Mouse (Mus musculus) splenic B cell, adult 2 months (primary cell): ENCODE measurements around the gene Gm813.
A peak's percentile ranks its signal among the peaks of the same experiment; 100 is the strongest.

Experiments used
- DNase-seq: peaks from one replicate; pipeline ENCODE4 v3.0.0-alpha.2; 2011; ENCODE audit warnings: low read depth, low spot score
- H3K27me3 ChIP-seq: 2 replicates; pipeline ENCODE4 v1.6.1; 2012; ENCODE audit warnings: mild to moderate bottlenecking, low read length, moderate library complexity, mixed read lengths; ENCODE audit not compliant: control insufficient read depth, poor library complexity, insufficient read depth, severe bottlenecking
- H3K36me3 ChIP-seq: 2 replicates; pipeline ENCODE4 v1.6.1; 2012; ENCODE audit warnings: mild to moderate bottlenecking, low read length, moderate library complexity, mixed read lengths; ENCODE audit not compliant: control insufficient read depth, poor library complexity, insufficient read depth, severe bottlenecking

The Gm813 gene

GRCm38 (mm10) chr16:58628336-58628680, 11.5 kb upstream of the Gm813 start:
- no peaks in the 10 kb centered on the region for H3K36me3 ChIP-seq
- H3K27me3 ChIP-seq = no peaks in the 10 kb centered on the region
- no peak for DNase-seq

- no peak for DNase-seq
These were observed 11.0 kb upstream of the Gm813 start for GRCm38 (mm10) chr16:58627597-58628335.

GRCm38 (mm10) chr16:58623944-58624343, 7.2 kb upstream of the Gm813 start:
- peak; percentile 66 for DNase-seq
- H3K36me3 ChIP-seq = no peaks in the 10 kb centered on the region
- H3K27me3 ChIP-seq = no peaks in the 10 kb centered on the region

More at GRCm38 (mm10) chr16:58627597-58628335, 11.0 kb upstream of the Gm813 start:
- no peaks in the 10 kb centered on the region for H3K36me3 ChIP-seq
- no peaks in the 10 kb centered on the region for H3K27me3 ChIP-seq

DNA sequence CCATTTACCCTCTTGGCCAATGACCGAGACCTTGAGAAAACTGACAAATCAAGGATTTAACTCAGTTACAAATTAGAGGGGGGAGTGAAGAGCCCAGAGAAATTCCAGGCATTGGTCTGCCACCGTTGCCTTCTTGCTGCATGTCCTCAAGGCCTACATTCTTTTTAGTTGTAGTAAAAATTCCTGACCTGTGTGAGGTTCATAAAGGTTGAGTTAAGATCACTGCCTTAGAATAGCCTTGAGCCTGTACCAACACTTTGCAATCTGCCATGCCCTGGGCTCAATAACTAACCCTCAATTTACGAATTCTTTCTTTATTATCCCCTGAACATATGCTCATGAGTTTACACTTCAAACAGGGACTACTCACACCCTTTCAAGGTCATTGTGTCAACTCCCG, 6.3 kb upstream of the Gm813 start:
- no peak for DNase-seq
- H3K36me3 ChIP-seq = no peaks in the 10 kb centered on the region
- no peaks in the 10 kb centered on the region for H3K27me3 ChIP-seq

DNA sequence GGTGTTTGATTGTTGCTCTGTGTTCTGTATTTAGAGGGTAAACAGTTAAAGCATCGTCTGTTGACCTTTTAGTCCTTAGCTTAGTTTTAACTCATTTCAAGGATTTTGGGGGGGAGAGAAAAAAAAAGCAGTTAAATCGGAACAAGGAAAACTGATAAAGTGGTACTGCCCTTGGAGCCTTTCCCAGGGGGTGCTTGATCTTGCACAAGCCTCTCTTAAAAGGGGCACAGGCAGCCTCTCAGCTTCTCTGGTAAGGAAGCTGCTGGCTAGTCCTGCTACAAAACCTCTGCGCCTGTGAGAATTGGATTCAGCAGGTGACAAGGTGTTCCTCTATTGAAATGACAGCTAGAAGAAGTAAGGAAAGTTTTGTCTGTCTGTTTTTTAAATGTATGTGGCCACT, 5.6 kb upstream of the Gm813 start:
- DNase-seq = no peak
- Histone ChIP-seq H3K27me3 (no peaks in the 10 kb centered on the region), H3K36me3 (no peaks in the 10 kb centered on the region)

GRCm38 (mm10) chr16:58617346-58617745, 568 bp upstream of the Gm813 start:
- DNase-seq = no peak
- no peaks in the 10 kb centered on the region for H3K27me3 ChIP-seq
- no peaks in the 10 kb centered on the region for H3K36me3 ChIP-seq

GRCm38 (mm10) chr16:58612969-58613368, 3.8 kb downstream of the Gm813 start:
- peak; percentile 6 for DNase-seq
- no peaks in the 10 kb centered on the region for H3K27me3 ChIP-seq
- no peaks in the 10 kb centered on the region for H3K36me3 ChIP-seq

- H3K27me3 ChIP-seq = no peaks in the 10 kb centered on the region
- no peak for DNase-seq
These were observed 9.7 kb downstream of the Gm813 start for GRCm38 (mm10) chr16:58607101-58607500.

GRCm38 (mm10) chr16:58604680-58605079, 12.1 kb downstream of the Gm813 start:
- H3K27me3 ChIP-seq = no peaks in the 10 kb centered on the region
- no peak for DNase-seq
- H3K36me3 ChIP-seq = no peaks in the 10 kb centered on the region

More at GRCm38 (mm10) chr16:58607101-58607500, 9.7 kb downstream of the Gm813 start:
- H3K36me3 ChIP-seq = no peaks in the 10 kb centered on the region

- no peak for DNase-seq
- no peaks in the 10 kb centered on the region for H3K36me3 ChIP-seq
- H3K27me3 ChIP-seq = no peaks in the 10 kb centered on the region
These were observed 12.9 kb downstream of the Gm813 start for GRCm38 (mm10) chr16:58603831-58604230.

DNA sequence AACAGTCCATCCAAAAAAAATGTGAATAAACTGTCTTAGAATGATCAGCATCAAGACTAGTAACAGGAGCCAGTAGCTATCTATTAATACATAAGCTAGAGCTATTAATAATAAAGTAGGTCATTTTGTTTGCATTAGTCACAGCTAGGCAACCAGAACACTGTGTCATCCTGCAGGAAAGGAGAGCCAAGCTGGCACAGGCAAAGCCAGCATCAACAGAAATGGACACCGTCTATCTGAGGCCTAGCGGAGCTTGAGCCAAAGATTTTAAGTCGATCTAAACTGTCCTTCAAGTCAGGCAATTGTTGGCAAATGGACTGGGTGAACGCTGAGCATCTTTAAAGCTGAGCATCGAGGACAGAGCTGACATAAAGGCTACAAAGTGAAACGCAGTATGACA, 15.9 kb downstream of the Gm813 start:
- no peaks in the 10 kb centered on the region for H3K36me3 ChIP-seq
- H3K27me3 ChIP-seq = no peaks in the 10 kb centered on the region
- no peak for DNase-seq

- no peaks in the 10 kb centered on the region for H3K36me3 ChIP-seq
- H3K27me3 ChIP-seq = no peaks in the 10 kb centered on the region
- DNase-seq = no peak
These were observed 25.5 kb downstream of the Gm813 start for GRCm38 (mm10) chr16:58591299-58591698.

- Histone ChIP-seq H3K36me3 (no peaks in the 10 kb centered on the region), H3K27me3 (no peaks in the 10 kb centered on the region)
- no peak for DNase-seq
These were observed 27.3 kb downstream of the Gm813 start for GRCm38 (mm10) chr16:58589444-58589843.

DNA sequence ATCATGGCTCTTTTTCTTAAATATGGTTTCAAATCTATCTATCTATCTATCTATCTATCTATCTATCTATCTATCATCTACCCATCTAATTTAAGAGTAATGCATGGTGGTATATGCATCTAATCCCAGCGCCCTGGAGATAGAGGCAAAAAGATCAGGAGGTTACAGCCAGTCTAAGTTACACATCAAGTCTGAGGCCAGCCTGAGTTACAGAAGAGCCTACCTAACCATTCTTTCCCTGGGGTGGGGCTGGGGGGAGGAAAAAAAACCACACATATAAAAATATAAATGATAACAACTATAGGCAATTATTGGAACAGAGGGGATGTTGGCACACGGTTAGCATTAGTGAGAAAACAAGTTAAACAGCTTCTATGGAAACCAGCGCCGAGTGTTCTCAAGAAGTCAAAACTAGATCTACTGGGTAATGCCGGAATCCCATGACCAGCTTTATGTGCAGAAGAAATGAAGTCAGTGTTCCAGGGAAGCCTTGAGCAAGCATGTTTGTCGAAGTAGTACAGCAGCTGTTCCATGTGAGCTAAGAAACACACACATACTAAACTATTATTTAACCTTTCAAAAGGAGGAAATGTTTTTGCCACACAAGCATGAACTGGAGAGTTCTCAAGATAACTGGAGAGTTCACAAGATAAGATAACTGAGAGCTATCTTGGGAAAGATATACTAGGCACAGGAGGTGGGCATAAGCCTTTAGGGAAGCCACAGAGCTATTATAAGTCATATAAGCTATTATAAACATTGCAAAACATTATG, 42.6 kb downstream of the Gm813 start:
- no peak for DNase-seq
- H3K27me3 ChIP-seq = no peaks in the 10 kb centered on the region
- H3K36me3 ChIP-seq = no peaks in the 10 kb centered on the region

- H3K36me3 ChIP-seq = no peaks in the 10 kb centered on the region
- DNase-seq = no peak
- no peaks in the 10 kb centered on the region for H3K27me3 ChIP-seq
These were observed 46.0 kb downstream of the Gm813 start for GRCm38 (mm10) chr16:58570694-58571264.
